Mouse (Mus musculus): ENCODE results near the gene Bahcc1. TPM values are rescaled to one million over a fixed set of nuclear protein-coding genes. Genes with fewer than 3 reads are reported as not detected.

Bahcc1 gene
- total and polyA plus RNA-seq, 2 experiments from 2014 or later: 9.1 to 31.1 TPM

GRCm38 (mm10) chr11:120241981-120242725, 9.4 kb downstream of the Bahcc1 start:
- H3K4me3 ChIP-seq (ENCODE audit: low read length): no peak overlapping the region
- H3K36me3 ChIP-seq (ENCODE audit: insufficient read depth, low read length): no peaks in the 10 kb centered on the region
- DNase-seq (ENCODE audit: low spot score): no peak
- H3K4me2 ChIP-seq (ENCODE audit: low read depth, low read length): peak overlapping the region; percentile 92
- H3K27me3 ChIP-seq (ENCODE audit: insufficient read depth, low read length): no peaks in the 10 kb centered on the region
- peak overlapping the region; percentile 34; the same call in 1 of the 2 replicates for H3K27ac ChIP-seq
- ATAC-seq: no peak
- 50% methylated on average over 6 of the region's 6 CpGs for WGBS
- no peak for TF ChIP-seq CTCF (IDR thresholded peaks at IDR 0.05; ENCODE audit: low read depth)
- H3K9ac ChIP-seq (replicated peaks; ENCODE audit: low read length): 0 out of 2 replicates have a peak overlapping the region, but pooled peaks have one; percentile 28
- H3K9me3 ChIP-seq (ENCODE audit: low read length): no peaks in the 10 kb centered on the region
- peaks cover 48% of the 10 kb centered on the region for H3K4me1 ChIP-seq (ENCODE audit: insufficient read depth, low read length)

- H3K36me3 ChIP-seq (ENCODE audit: insufficient read depth, low read length): no peaks in the 10 kb centered on the region
- no peak for TF ChIP-seq CTCF (IDR thresholded peaks at IDR 0.05; ENCODE audit: low read depth)
- no peaks in the 10 kb centered on the region for H3K27me3 ChIP-seq (ENCODE audit: insufficient read depth, low read length)
- H3K4me3 ChIP-seq (ENCODE audit: low read length): no peak overlapping the region
- 29% methylated on average over 22 of the region's 22 CpGs for WGBS
- no peaks in the 10 kb centered on the region for H3K9me3 ChIP-seq (ENCODE audit: low read length)
- no peak for DNase-seq (ENCODE audit: low spot score)
- H3K4me2 ChIP-seq (ENCODE audit: low read depth, low read length): peak overlapping the region; percentile 27
- peak overlapping the region; percentile 34; the same call in 1 of the 2 replicates for H3K27ac ChIP-seq
- H3K4me1 ChIP-seq (ENCODE audit: insufficient read depth, low read length): peaks cover 51% of the 10 kb centered on the region
- no peak for ATAC-seq
- peak overlapping the region; percentile 28; the same call in 1 of the 2 replicates for H3K9ac ChIP-seq (replicated peaks; ENCODE audit: low read length)
These were observed 10.2 kb downstream of the Bahcc1 start for GRCm38 (mm10) chr11:120242726-120243530.

- Histone ChIP-seq H3K9me3 (ENCODE audit: low read length) (no peaks in the 10 kb centered on the region), H3K27ac (peak overlapping the region; percentile 34; the same call in 1 of the 2 replicates), H3K4me2 (ENCODE audit: low read depth, low read length) (peak overlapping the region; percentile 27), H3K36me3 (ENCODE audit: insufficient read depth, low read length) (no peaks in the 10 kb centered on the region), H3K4me3 (ENCODE audit: low read length) (no peak overlapping the region), H3K4me1 (ENCODE audit: insufficient read depth, low read length) (peaks cover 51% of the 10 kb centered on the region), H3K27me3 (ENCODE audit: insufficient read depth, low read length) (no peaks in the 10 kb centered on the region), H3K9ac (replicated peaks; ENCODE audit: low read length) (peak overlapping the region; percentile 28; the same call in 1 of the 2 replicates)
- no peak for TF ChIP-seq CTCF (IDR thresholded peaks at IDR 0.05; ENCODE audit: low read depth)
- ATAC-seq (no peak), DNase-seq (ENCODE audit: low spot score) (no peak)
- WGBS: 41% methylated on average over 6 of the region's 6 CpGs
These were observed 10.7 kb downstream of the Bahcc1 start for GRCm38 (mm10) chr11:120243531-120243820.

GRCm38 (mm10) chr11:120248160-120248793, 15.5 kb downstream of the Bahcc1 start:
- no peak for TF ChIP-seq CTCF (IDR thresholded peaks at IDR 0.05; ENCODE audit: low read depth)
- H3K4me2 ChIP-seq (ENCODE audit: low read depth, low read length): no peak overlapping the region
- peaks cover 23% of the 10 kb centered on the region for H3K4me1 ChIP-seq (ENCODE audit: insufficient read depth, low read length)
- no peaks in the 10 kb centered on the region for H3K27me3 ChIP-seq (ENCODE audit: insufficient read depth, low read length)
- H3K27ac ChIP-seq: peak overlapping the region; percentile 17; the same call in 1 of the 2 replicates
- H3K9me3 ChIP-seq (ENCODE audit: low read length): no peaks in the 10 kb centered on the region
- WGBS: 58% methylated on average over 10 of the region's 10 CpGs
- no peak for ATAC-seq
- no peak overlapping the region for H3K4me3 ChIP-seq (ENCODE audit: low read length)
- no peaks in the 10 kb centered on the region for H3K36me3 ChIP-seq (ENCODE audit: insufficient read depth, low read length)
- DNase-seq (ENCODE audit: low spot score): no peak
- no peak overlapping the region for H3K9ac ChIP-seq (replicated peaks; ENCODE audit: low read length)

- Histone ChIP-seq H3K36me3 (ENCODE audit: insufficient read depth, low read length) (no peaks in the 10 kb centered on the region), H3K4me3 (ENCODE audit: low read length) (no peak overlapping the region), H3K9ac (replicated peaks; ENCODE audit: low read length) (no peak overlapping the region), H3K4me1 (ENCODE audit: insufficient read depth, low read length) (peaks cover 17% of the 10 kb centered on the region), H3K27me3 (ENCODE audit: insufficient read depth, low read length) (no peaks in the 10 kb centered on the region), H3K4me2 (ENCODE audit: low read depth, low read length) (no peak overlapping the region), H3K9me3 (ENCODE audit: low read length) (no peaks in the 10 kb centered on the region), H3K27ac (no peak overlapping the region)
- TF ChIP-seq CTCF (IDR thresholded peaks at IDR 0.05; ENCODE audit: low read depth): no peak
- no peak for ATAC-seq
- WGBS: 60% methylated on average over 6 of the region's 6 CpGs
- DNase-seq (ENCODE audit: low spot score): no peak
These were observed 16.2 kb downstream of the Bahcc1 start for GRCm38 (mm10) chr11:120248899-120249298.

GRCm38 (mm10) chr11:120250991-120251949, 18.5 kb downstream of the Bahcc1 start:
- peaks cover 38% of the 10 kb centered on the region for H3K4me1 ChIP-seq (ENCODE audit: insufficient read depth, low read length)
- H3K9ac ChIP-seq (replicated peaks; ENCODE audit: low read length): no peak overlapping the region

More at GRCm38 (mm10) chr11:120250991-120251949, 18.5 kb downstream of the Bahcc1 start:
- 74% methylated on average over 18 of the region's 18 CpGs for WGBS
- Histone ChIP-seq H3K4me3 (ENCODE audit: low read length) (no peak overlapping the region), H3K27ac (no peak overlapping the region), H3K36me3 (ENCODE audit: insufficient read depth, low read length) (no peaks in the 10 kb centered on the region), H3K9me3 (ENCODE audit: low read length) (no peaks in the 10 kb centered on the region), H3K4me2 (ENCODE audit: low read depth, low read length) (no peak overlapping the region), H3K27me3 (ENCODE audit: insufficient read depth, low read length) (no peaks in the 10 kb centered on the region)
- DNase-seq (ENCODE audit: low spot score): no peak
- no peak for TF ChIP-seq CTCF (IDR thresholded peaks at IDR 0.05; ENCODE audit: low read depth)
- ATAC-seq: no peak

Measured in hindbrain, postnatal 0 days (tissue).